Mouse (Mus musculus) midbrain, embryonic 16.5 days (tissue): ENCODE measurements around the gene Psma7. TPM values are rescaled to one million over a fixed set of nuclear protein-coding genes. Genes with fewer than 3 reads are reported as not detected.

ENCODE experiments used
- ATAC-seq: fragments of 200-750 bp; cut with Nextera tagmentation; 2 replicates; pipeline ENCODE4 v1.8.0; 2017; ENCODE audit warnings: moderate TSS enrichment
- H3K27ac ChIP-seq: fragments of 300-500 bp; sonication (generic); 2 replicates; pipeline ENCODE4 v1.5.1; 2014; ENCODE audit warnings: mild to moderate bottlenecking, low read length, mixed read lengths
- H3K27me3 ChIP-seq: fragments of 300-500 bp; sonication (generic); 2 replicates; pipeline ENCODE4 v1.6.1; 2014; ENCODE audit warnings: low read depth, low read length, mixed read lengths; ENCODE audit not compliant: control insufficient read depth, insufficient read depth
- H3K36me3 ChIP-seq: fragments of 300-500 bp; sonication (generic); 2 replicates; pipeline ENCODE4 v1.6.1; 2014; ENCODE audit warnings: mild to moderate bottlenecking, low read length, moderate library complexity, mixed read lengths; ENCODE audit not compliant: control insufficient read depth, insufficient read depth
- H3K4me1 ChIP-seq: fragments of 300-500 bp; sonication (generic); 2 replicates; pipeline ENCODE4 v1.6.1; 2014; ENCODE audit warnings: mild to moderate bottlenecking, low read length, mixed read lengths; ENCODE audit not compliant: control insufficient read depth, insufficient read depth
- H3K4me2 ChIP-seq: fragments of 300-500 bp; sonication (generic); 2 replicates; pipeline ENCODE4 v1.6.1; 2014; ENCODE audit warnings: mild to moderate bottlenecking, low read length, mixed read lengths
- H3K4me3 ChIP-seq: fragments of 300-500 bp; sonication (generic); 2 replicates; pipeline ENCODE4 v1.5.1; 2014; ENCODE audit warnings: low read depth, mild to moderate bottlenecking, low read length, moderate library complexity, mixed read lengths
- H3K9ac ChIP-seq: fragments of 300-500 bp; sonication (generic); 2 replicates; pipeline ENCODE4 v1.6.1; 2014; ENCODE audit warnings: low read depth, low read length, mixed read lengths
- H3K9me3 ChIP-seq: fragments of 300-500 bp; sonication (generic); replicated peaks from 2 replicates; pipeline ENCODE4 v1.6.1; 2014; ENCODE audit warnings: mild to moderate bottlenecking, low read length, mixed read lengths; ENCODE audit not compliant: control insufficient read depth, poor library complexity, severe bottlenecking
- WGBS: fragments of 180-500 bp; shearing (Covaris S2); extraction: QIAGEN DNeasy Blood & Tissue Kit; methylation state at CpG from one replicate; pipeline ENCODE4 v1.1.7; 2014; 5-methylcytosine and 5-hydroxymethylcytosine counted together
- polyA plus RNA-seq: library from polyadenylated mRNA; unstranded; fragments of >200 nt; fragmentation: Nextera tagmentation; extraction: Ambion mirVana; gene quantifications from 2 replicates; pipeline ENCODE4 v1.2.1, GENCODE M21; 2015

Gene Psma7
- polyA plus RNA-seq = 504 and 541 TPM in 2 replicates

DNA sequence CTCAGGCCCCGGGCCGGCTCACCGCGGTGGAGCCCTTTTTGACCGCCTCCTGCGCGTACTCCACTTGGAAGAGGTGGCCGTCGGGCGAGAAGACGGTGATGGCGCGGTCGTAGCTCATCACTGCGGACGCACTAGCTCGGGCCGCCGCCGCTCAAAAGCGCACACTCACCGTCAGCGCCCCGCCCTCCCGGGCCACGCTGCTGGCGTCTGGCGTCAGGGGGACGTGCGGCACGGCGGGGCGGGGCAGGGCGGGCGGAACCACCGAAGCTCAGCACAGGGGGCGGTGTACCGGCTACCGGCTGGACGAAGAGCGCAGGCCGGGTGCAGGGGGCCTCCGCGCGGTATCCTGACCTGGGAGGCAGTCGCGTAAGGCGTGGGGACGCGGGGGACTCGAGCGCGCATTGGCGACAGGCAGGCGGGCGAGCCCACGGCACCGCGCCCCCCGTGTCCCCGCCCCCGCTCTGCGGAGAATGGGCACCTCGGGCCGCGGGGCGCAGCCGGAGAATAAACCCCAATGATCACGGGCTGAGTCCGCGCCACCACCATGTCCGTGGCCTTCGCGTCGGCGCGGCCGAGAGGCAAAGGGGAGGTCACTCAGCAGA lies at the start of gene Psma7, which contains the start of gene Ss18l1:
Gene Psma7 (minus strand): TSS at position 178 of the 602 bp plus-strand sequence.
Gene Ss18l1 (plus strand): TSS at position 254 of the 602 bp plus-strand sequence.
- peak within 1 kb of the TSS; percentile 92 for H3K9ac ChIP-seq
- peak; percentile 95 for ATAC-seq
- H3K27ac ChIP-seq = peak within 1 kb of the TSS; percentile 98
- no peaks in the 10 kb centered on the region for H3K9me3 ChIP-seq
- peaks cover 12% of the 10 kb centered on the region for H3K36me3 ChIP-seq
- H3K27me3 ChIP-seq = no peaks in the 10 kb centered on the region
- peak within 1 kb of the TSS; percentile 97 for H3K4me3 ChIP-seq
- under 1% methylated on average over 78 of the region's 78 CpGs for WGBS
- H3K4me1 ChIP-seq = peaks cover 36% of the 10 kb centered on the region
- peak within 1 kb of the TSS; percentile 89 for H3K4me2 ChIP-seq

DNA sequence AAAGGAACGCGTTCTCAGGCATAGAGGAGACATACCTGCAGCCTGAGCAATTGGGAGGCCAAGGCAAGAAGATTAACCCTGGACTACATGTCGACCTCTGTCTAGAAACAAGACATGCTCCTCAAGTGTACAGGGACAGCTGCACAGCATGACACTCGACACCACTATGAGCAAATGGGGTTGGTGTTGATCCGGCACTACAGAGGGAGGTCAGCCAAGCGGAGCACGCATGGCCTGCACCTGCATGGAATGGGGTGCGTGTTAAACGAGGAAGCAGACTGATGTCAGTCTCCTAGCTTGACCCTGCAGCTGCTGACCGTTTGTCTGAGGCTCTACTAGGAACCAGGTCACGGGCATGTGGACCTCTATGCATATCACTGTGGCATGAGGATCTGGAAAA lies 48.1 kb upstream of the Psma7 start:
- Histone ChIP-seq H3K27ac (no peak overlapping the region), H3K4me1 (no peaks in the 10 kb centered on the region), H3K9ac (no peak overlapping the region), H3K36me3 (peaks cover 3% of the 10 kb centered on the region; the same call in 1 of the 2 replicates), H3K4me2 (no peak overlapping the region), H3K27me3 (no peaks in the 10 kb centered on the region), H3K4me3 (no peak overlapping the region), H3K9me3 (no peaks in the 10 kb centered on the region)
- 69% methylated on average over 11 of the region's 11 CpGs for WGBS
- ATAC-seq = no peak

DNA sequence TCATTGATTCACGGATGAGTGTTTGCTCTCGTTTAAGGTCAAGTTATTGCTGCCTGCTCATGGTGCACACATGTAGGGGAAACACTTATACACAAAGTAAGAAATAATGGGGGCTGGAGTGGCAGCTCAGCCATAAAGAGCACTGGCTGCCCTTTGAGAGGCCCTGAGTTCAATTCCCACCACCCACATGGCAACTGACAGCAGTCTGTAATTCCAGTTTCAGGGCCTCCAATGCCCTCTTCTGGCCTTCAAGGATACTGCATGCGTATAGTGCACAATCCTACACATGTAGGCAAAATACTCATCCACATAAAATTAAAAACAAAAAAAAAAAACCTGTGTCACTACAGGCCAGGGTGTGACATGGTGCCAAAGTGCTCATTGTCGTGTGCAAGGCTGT lies 45.2 kb upstream of the Psma7 start:
- peaks cover 12% of the 10 kb centered on the region for H3K36me3 ChIP-seq
- no peak overlapping the region for H3K4me3 ChIP-seq
- H3K4me1 ChIP-seq = no peaks in the 10 kb centered on the region
- ATAC-seq = no peak
- H3K27me3 ChIP-seq = no peaks in the 10 kb centered on the region
- WGBS = 89% methylated on average over 4 of the region's 4 CpGs
- H3K4me2 ChIP-seq = no peak overlapping the region
- H3K27ac ChIP-seq = no peak overlapping the region
- H3K9ac ChIP-seq = no peak overlapping the region
- no peaks in the 10 kb centered on the region for H3K9me3 ChIP-seq

DNA sequence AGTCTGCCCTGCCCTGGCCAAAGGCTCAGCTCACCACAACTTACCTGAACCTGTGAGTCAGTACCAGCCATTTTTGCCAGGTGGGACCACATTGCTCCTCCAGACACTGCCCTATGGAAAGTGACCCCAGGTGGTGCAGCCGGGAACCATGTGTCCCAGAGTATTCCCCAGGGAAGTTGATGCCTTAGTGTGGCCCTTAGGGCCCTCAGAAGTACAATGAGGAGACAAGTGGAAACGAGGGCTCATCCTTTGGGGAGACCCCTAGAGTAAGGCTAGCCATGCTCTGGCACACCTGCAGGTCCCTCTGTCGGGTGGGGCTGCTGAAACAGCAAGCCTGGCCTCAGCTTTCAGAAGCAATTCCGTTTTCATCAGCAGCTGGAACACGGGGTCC lies 44.4 kb upstream of the Psma7 start:
- no peak overlapping the region for H3K4me2 ChIP-seq
- H3K9ac ChIP-seq = no peak overlapping the region
- no peak overlapping the region for H3K4me3 ChIP-seq
- H3K27ac ChIP-seq = no peak overlapping the region
- no peak for ATAC-seq
- H3K36me3 ChIP-seq = peaks cover 12% of the 10 kb centered on the region
- 86% methylated on average over 5 of the region's 5 CpGs for whole genome bisulfite sequencing
- H3K9me3 ChIP-seq = no peaks in the 10 kb centered on the region
- no peaks in the 10 kb centered on the region for H3K4me1 ChIP-seq
- no peaks in the 10 kb centered on the region for H3K27me3 ChIP-seq

DNA sequence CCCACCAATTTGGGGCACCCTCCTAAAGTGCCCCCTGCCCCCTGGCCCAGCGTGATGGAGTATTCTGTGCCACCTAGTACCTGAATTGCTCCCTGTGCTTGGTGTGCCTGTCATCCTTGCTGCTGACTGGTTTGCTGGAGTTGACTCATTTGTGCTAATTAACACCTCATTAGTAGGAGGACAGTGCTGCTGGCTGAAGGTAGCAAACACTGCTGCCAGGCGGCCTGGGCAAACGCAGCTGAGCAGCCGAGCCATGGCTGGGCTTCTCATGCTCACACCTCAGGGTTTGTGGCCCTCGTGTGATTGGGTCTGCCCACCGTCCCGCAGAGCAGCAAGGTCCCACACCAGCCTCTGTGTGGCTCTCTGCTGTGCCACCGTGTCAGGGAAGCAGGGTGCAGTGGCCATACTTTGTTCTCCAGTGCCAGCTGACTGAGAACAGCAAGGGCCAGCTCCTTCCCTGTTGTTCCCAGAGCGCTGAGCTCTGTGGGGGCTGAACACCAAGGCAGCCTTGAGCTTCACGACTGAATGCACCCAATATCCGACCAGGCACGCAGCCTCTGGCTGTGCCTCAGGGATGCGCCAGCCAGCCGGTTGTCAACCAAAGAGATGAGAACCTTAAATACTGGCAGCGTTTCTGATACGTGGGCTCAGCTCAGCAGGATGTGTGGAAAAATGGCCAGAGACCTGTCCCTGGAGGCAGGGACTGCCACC lies 43.8 kb upstream of the Psma7 start:
- peaks cover 12% of the 10 kb centered on the region for H3K36me3 ChIP-seq

DNA sequence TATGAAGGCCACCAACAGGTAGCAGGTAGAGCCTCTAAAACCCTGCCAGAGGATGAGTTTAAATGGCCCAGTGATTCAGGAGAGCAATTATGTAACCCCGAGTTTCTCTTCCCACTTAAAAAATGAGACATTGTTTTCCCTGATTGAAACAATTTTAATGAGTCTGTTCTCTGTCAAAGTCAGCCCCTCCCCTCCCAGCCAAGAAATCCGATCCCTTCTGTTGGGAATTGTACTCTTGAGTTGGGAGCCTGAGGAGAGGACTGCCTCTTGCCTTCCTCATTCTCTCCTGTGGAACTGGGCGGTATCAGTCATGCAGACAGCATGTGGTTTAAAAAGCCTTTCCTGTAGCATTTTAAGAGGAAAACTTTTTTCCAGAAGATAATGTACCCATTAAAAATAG lies 42.3 kb upstream of the Psma7 start:
- no peak overlapping the region for H3K4me3 ChIP-seq
- H3K4me2 ChIP-seq = no peak overlapping the region
- H3K36me3 ChIP-seq = peaks cover 16% of the 10 kb centered on the region
- no peaks in the 10 kb centered on the region for H3K4me1 ChIP-seq
- no peaks in the 10 kb centered on the region for H3K27me3 ChIP-seq
- no peak overlapping the region for H3K9ac ChIP-seq
- no peak overlapping the region for H3K27ac ChIP-seq
- H3K9me3 ChIP-seq = no peaks in the 10 kb centered on the region
- no peak for ATAC-seq
- WGBS = 51% methylated on average over 3 of the region's 3 CpGs

More for the DNA sequence above, 43.8 kb upstream of the Psma7 start:
- Histone ChIP-seq H3K4me3 (no peak overlapping the region), H3K4me1 (no peaks in the 10 kb centered on the region), H3K27me3 (no peaks in the 10 kb centered on the region), H3K9ac (no peak overlapping the region), H3K9me3 (no peaks in the 10 kb centered on the region), H3K4me2 (no peak overlapping the region), H3K27ac (no peak overlapping the region)
- ATAC-seq = no peak
- WGBS = 70% methylated on average over 16 of the region's 16 CpGs

DNA sequence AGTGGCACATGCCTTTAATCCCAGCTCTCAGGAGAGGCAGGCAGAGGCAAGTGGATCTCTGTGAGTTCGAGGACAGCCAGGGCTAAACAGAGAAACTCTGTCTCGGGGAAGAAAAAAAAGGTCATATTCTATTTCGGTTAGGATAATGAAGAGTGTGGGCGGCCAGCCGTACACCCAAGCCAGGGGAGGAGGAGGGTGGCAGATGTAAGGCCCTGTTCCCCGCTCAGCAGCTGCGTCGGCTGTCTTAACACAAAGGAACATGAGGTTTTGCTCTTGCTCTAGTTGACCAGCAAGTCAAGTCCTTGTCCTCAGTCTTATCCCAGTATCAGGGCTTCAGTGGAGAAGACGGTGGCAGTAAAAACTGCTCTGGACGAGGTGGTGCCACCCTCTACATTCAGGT lies 40.8 kb upstream of the Psma7 start:
- Histone ChIP-seq H3K4me1 (no peaks in the 10 kb centered on the region), H3K27me3 (no peaks in the 10 kb centered on the region), H3K9me3 (no peaks in the 10 kb centered on the region), H3K4me3 (no peak overlapping the region), H3K27ac (no peak overlapping the region), H3K36me3 (peaks cover 18% of the 10 kb centered on the region), H3K4me2 (no peak overlapping the region), H3K9ac (no peak overlapping the region)
- no peak for ATAC-seq
- 90% methylated on average over 10 of the region's 10 CpGs for WGBS

DNA sequence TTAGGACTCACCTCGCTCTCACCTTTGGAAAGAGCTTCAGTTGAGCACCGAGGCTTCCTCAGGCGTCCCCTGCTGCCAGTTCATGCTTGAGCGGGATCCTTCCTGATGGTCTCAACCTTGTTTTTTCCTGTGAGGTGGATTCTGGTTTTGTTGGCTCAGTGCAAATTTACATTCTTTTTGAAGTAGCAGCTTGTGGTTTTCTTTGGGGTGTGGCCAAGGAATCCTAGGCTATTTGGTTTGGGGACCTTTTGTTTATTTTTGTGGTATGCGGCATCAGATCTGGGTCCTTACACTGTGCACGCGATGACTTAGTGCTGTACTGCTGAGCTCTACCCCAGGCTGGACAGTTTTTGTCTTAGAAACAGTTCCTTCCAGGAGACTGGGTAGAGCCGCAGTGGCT lies 38.4 kb upstream of the Psma7 start:
- no peak for ATAC-seq
- H3K27ac ChIP-seq = no peak overlapping the region
- H3K9me3 ChIP-seq = no peaks in the 10 kb centered on the region
- H3K9ac ChIP-seq = no peak overlapping the region
- peaks cover 15% of the 10 kb centered on the region for H3K36me3 ChIP-seq
- no peak overlapping the region for H3K4me3 ChIP-seq
- H3K27me3 ChIP-seq = no peaks in the 10 kb centered on the region
- H3K4me2 ChIP-seq = no peak overlapping the region
- WGBS = 95% methylated on average over 8 of the region's 8 CpGs
- H3K4me1 ChIP-seq = no peaks in the 10 kb centered on the region

DNA sequence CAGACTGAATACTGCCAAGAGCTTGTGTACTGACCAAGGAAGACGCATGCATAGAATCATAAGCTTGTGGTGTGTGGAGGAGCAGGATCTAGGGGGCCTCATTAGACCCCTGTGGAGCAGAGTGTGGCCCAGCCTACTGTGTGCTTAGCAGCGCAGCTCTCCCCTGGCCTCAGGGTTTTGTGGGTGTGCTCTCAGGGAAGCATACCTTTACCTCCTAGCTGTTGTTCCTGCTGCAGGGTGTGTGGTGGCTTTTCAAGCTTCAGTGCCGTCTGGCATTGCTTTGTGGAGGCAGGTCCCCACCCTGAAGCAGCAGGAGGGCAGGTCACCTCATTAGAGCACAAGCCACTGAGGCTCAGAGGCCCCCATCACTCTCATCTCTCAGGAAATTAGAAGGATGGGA lies 35.4 kb upstream of the Psma7 start:
- Histone ChIP-seq H3K27me3 (no peaks in the 10 kb centered on the region), H3K36me3 (0 out of 2 replicates have a peak, but pooled peaks cover 6% of the 10 kb centered on the region), H3K27ac (no peak overlapping the region), H3K4me2 (no peak overlapping the region), H3K4me3 (no peak overlapping the region), H3K9me3 (no peaks in the 10 kb centered on the region), H3K9ac (no peak overlapping the region), H3K4me1 (no peaks in the 10 kb centered on the region)
- ATAC-seq = no peak
- WGBS = 73% methylated on average over 3 of the region's 3 CpGs
